Mouse (Mus musculus) gastrocnemius, adult 2 months (tissue): Measurements from ENCODE around the gene Adrm1. TPM values are rescaled to one million over a fixed set of nuclear protein-coding genes. Genes with fewer than 3 reads are reported as not detected.

Experiments used
- DNase-seq: peaks from one replicate; pipeline ENCODE4 v3.0.0; 2022
- H3K27ac ChIP-seq: fragments of 200-600 bp; 2 replicates; pipeline ENCODE4 v1.8.1; 2022; ENCODE audit warnings: mild to moderate bottlenecking
- H3K4me3 ChIP-seq: fragments of 200-600 bp; 2 replicates; pipeline ENCODE4 v1.8.1; 2022; ENCODE audit warnings: mild to moderate bottlenecking, moderate library complexity
- CTCF ChIP-seq: fragments of 200-600 bp; IDR thresholded peaks from 2 replicates; pipeline ENCODE4 v1.8.1; 2022; ENCODE audit warnings: antibody characterized with exemption, mild to moderate bottlenecking, moderate library complexity
- intact Hi-C: fragments of 180-260 bp; cut with DNase I; formaldehyde crosslinking; loops from one replicate; pipeline ENCODE4 v1.15.1; 2025
- microRNA-seq: library from miRNA; unstranded; fragments of <30 nt; microRNA quantifications from one replicate; pipeline ENCODE4 v1.2.0, GENCODE M21; 2021
- total RNA-seq, 2 experiments: library from RNA; stranded (reverse); gene quantifications; 2 replicates each; pipeline ENCODE4 v1.2.3; 2021

The Adrm1 gene
- total RNA-seq, 2 experiments from 2014 or later, result 99.5 to 121 TPM

- peak; percentile 43 for DNase-seq
- H3K27ac ChIP-seq, result peak overlapping the region; percentile 83
- no peak for TF ChIP-seq CTCF
- H3K4me3 ChIP-seq, result peak overlapping the region; percentile 37
- intact Hi-C loops, result no loop called here
Observed at GRCm38 (mm10) chr2:180214352-180214978, 43.2 kb downstream of the Adrm1 start.

- DNase-seq, result peak; percentile 55
- Histone ChIP-seq H3K4me3 (peak overlapping the region; percentile 37), H3K27ac (peak overlapping the region; percentile 83)
- no peak for TF ChIP-seq CTCF
- intact Hi-C loops, result no loop called here
Observed at GRCm38 (mm10) chr2:180215011-180215461, 43.8 kb downstream of the Adrm1 start.

- peak overlapping the region; percentile 24; the same call in 1 of the 2 replicates for H3K4me3 ChIP-seq
- peak overlapping the region; percentile 83 for H3K27ac ChIP-seq
- TF ChIP-seq CTCF, result no peak
- peak; percentile 61 for DNase-seq
- intact Hi-C loops, result no loop called here
Observed at GRCm38 (mm10) chr2:180215951-180216350, 44.7 kb downstream of the Adrm1 start.

- intact Hi-C loops, result no loop called here
- peak overlapping the region; percentile 83 for H3K27ac ChIP-seq
- TF ChIP-seq CTCF, result no peak
- H3K4me3 ChIP-seq, result no peak overlapping the region; the same call in 1 of the 2 replicates
- no peak for DNase-seq
Observed at GRCm38 (mm10) chr2:180216921-180217320, 45.6 kb downstream of the Adrm1 start.

DNA sequence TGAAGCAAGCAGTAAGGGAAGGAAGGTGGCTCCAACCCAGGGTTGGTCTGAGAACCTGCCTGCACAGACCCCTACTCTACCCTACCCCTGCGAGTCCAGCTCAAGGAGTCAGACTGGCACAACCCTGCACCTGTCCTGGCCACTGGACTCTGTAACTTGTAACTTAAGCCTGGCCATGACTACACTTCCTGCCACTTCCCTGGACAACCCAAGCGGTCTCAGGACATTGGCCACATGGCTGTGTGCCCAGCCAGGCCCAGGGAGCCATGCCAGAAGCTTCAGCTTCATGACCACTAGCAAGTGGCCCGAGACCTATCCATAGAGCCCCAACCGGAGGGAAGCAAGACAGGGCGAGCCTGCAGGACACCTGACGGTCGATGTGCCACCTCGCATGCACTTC lies 46.3 kb downstream of the Adrm1 start:
- DNase-seq, result peak; percentile 95
- intact Hi-C loops, result no loop called here
- Histone ChIP-seq H3K4me3 (peak overlapping the region; percentile 47), H3K27ac (peak overlapping the region; percentile 83)
- TF ChIP-seq CTCF, result no peak

GRCm38 (mm10) chr2:180218241-180218640 lies 47.0 kb downstream of the Adrm1 start:
- Histone ChIP-seq H3K4me3 (peak overlapping the region; percentile 47), H3K27ac (peak overlapping the region; percentile 83)
- no peak for TF ChIP-seq CTCF
- intact Hi-C loops, result no loop called here
- DNase-seq, result no peak

DNA sequence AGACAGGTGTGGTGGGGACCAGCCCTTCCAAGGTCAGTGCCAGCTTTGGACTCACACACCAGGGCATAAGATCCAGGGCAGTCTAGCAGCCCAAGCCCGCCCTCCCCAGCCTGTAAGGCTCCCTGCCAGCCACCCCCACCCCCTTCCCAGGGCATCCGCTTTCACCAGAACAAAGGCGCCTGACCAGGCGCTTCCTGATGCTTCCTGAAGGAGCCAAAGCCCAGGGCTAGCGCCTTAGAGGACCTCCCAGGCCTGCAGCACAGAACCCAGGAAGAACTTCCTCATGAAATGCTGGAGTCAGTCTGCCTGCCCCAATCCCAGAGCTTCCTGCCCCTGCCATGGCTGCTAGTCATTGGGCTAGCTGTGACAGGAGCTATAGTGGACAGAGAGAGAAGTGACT lies 47.4 kb downstream of the Adrm1 start:
- Histone ChIP-seq H3K27ac (peak overlapping the region; percentile 83), H3K4me3 (peak overlapping the region; percentile 47)
- no peak for TF ChIP-seq CTCF
- intact Hi-C loops, result no loop called here
- peak; percentile 69 for DNase-seq

DNA sequence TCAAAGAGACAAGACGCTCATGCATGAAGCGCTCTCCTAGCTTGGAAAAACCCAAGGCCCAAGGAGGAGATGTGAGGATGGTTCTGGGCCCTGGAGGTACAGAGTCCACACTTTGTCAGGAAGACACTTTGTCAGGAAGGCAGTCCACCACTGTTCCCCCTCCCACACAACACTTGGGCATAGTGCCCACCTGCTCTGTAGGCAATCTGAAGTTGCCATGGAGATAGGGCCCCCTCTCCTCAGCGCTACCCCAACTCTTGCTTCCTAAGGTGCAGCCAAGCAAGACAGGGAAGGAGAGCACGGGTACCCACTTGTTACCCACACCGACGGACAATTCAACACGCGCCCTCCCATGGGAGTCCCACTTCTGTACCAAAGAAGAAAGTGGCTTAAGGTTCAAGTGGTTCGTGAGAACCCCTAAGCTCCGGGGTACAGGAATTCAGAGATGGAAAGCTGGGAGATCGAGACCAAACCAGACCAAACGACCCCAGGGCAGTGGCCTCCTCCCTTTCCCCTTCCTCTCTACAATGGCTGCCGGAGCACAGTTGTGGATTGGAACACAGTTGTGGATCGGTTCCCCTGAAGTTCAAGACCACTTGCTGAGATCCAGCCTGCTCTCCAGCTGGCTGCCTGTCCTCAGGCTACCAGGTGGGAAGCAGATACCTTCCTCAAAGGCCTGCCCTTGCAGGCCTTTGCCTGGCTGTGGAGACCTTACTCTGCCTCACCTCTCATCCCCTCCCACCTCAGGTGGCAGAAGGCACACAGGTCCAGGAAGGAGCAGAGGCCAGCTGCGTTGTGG lies 48.1 kb downstream of the Adrm1 start:
- no peak overlapping the region for H3K4me3 ChIP-seq
- DNase-seq, result peak; percentile 14
- no peak for TF ChIP-seq CTCF
- peak overlapping the region; percentile 83 for H3K27ac ChIP-seq
- intact Hi-C loops, result no loop called here

- Histone ChIP-seq H3K4me3 (no peak overlapping the region), H3K27ac (peak overlapping the region; percentile 83)
- intact Hi-C loops, result no loop called here
- DNase-seq, result peak; percentile 12
- TF ChIP-seq CTCF, result no peak
Observed at GRCm38 (mm10) chr2:180220165-180220564, 48.9 kb downstream of the Adrm1 start.

DNA sequence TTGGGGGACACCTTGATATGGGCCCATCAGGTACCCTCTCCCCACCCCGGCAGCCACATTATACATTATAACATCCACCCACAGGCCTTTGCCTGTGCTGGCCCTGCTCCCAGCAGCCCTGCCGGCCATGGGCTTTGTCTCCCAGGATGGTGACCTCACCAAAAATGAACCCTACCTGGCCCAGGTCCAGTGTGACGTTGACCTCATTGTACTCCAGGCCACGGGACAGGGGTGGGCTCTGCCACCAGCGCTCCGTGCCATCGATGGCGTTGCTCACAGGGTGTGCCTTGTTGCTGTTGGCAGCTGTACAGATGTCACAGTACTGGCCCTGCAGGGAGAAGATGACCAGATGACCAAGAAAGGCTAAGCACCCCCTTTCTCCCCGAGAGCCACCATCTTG lies 49.8 kb downstream of the Adrm1 start:
- no peak for DNase-seq
- H3K4me3 ChIP-seq, result no peak overlapping the region
- TF ChIP-seq CTCF, result no peak
- intact Hi-C loops, result no loop called here
- H3K27ac ChIP-seq, result peak overlapping the region; percentile 62

DNA sequence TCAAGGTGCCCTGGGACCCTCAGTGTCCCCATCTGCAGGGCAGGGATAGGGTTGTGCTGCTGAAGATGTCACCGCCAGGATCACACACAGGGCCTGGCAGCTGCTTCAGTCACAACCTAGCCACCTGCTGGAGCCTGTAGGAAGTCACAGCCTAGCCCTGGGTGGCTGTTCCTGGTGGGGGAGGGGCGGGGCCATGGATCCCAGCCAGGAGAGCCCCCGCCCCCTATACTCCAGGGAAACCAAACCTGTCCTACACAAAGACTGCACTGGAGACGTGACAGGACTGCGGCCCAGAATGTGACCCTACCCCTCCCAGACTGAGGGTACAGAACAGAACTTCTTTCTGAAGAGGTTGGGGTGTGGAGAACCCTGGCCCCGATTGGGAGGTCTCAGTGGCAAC lies 51.0 kb downstream of the Adrm1 start:
- H3K4me3 ChIP-seq, result peak overlapping the region; percentile 89
- H3K27ac ChIP-seq, result peak overlapping the region; percentile 62
- intact Hi-C loops, result no loop called here
- no peak for DNase-seq
- TF ChIP-seq CTCF, result peak; percentile 36

- Histone ChIP-seq H3K27ac (peak overlapping the region; percentile 88), H3K4me3 (peak overlapping the region; percentile 89)
- intact Hi-C loops, result no loop called here
- no peak for DNase-seq
- TF ChIP-seq CTCF, result no peak
Observed at GRCm38 (mm10) chr2:180224647-180225043, 53.4 kb downstream of the Adrm1 start.

- H3K27ac ChIP-seq, result peak overlapping the region; percentile 88
- TF ChIP-seq CTCF, result no peak; the same call in 1 of the 2 replicates
- peak overlapping the region; percentile 89 for H3K4me3 ChIP-seq
- intact Hi-C loops, result no loop called here
- peak; percentile 57 for DNase-seq
Observed at GRCm38 (mm10) chr2:180225044-180225761, 53.9 kb downstream of the Adrm1 start.

Small RNA genes within 50 kb of the gene (microRNA-seq; reads per million reads assigned to microRNA genes)
- gene Mir7005, result not detected

Other genes starting within 250 kb of the Adrm1 start
- gene Taf4, start 194.8 kb upstream of the Adrm1 start, total RNA-seq, result 10 to 100 TPM; 10.5 to 10.9 TPM
- 10 to 100 TPM; 46.2 to 48.3 TPM for gene Lsm14b, start 146.5 kb upstream of the Adrm1 start, total RNA-seq
- gene Psma7, start 129.1 kb upstream of the Adrm1 start, total RNA-seq, result 100 to 1,000 TPM; 135 to 160 TPM
- 1 to 10 TPM; 1.9 to 2.7 TPM for gene Ss18l1, start 129.0 kb upstream of the Adrm1 start, total RNA-seq
- gene Mtg2, start 100.9 kb upstream of the Adrm1 start, total RNA-seq, result 10 to 100 TPM; 13.0 to 17.4 TPM
- gene Hrh3, start 67.0 kb upstream of the Adrm1 start, total RNA-seq, result not detected
- gene Osbpl2, start 52.2 kb upstream of the Adrm1 start, total RNA-seq, result 10 to 100 TPM; 16.3 to 18.6 TPM
- gene Lama5, start 54.4 kb downstream of the Adrm1 start, total RNA-seq, result 10 to 100 TPM; 10.5 to 14.8 TPM
- 100 to 1,000 TPM; 359 to 473 TPM for gene Rps21, start 85.9 kb downstream of the Adrm1 start, total RNA-seq
- 1 to 10 TPM; 9.3 to 9.8 TPM for gene Cables2, start 102.0 kb downstream of the Adrm1 start, total RNA-seq
- gene Rbbp8nl, start 118.4 kb downstream of the Adrm1 start, total RNA-seq, result not detected
- gene Gata5, start 163.2 kb downstream of the Adrm1 start, total RNA-seq, result not detected